Mouse (Mus musculus): ENCODE measurements at regions not wholly inside any gene's neighbourhood (a gene's known extent, or its start where the extent isn't known, plus 50 kb on each side); places are given as distances from the start of the nearest gene placed in this dataset.
"Not testable (repeated sequence)": the region's sequence is repeated elsewhere in the genome, so short reads cannot be mapped to it uniquely, and the experiment has no call there.

DNA sequence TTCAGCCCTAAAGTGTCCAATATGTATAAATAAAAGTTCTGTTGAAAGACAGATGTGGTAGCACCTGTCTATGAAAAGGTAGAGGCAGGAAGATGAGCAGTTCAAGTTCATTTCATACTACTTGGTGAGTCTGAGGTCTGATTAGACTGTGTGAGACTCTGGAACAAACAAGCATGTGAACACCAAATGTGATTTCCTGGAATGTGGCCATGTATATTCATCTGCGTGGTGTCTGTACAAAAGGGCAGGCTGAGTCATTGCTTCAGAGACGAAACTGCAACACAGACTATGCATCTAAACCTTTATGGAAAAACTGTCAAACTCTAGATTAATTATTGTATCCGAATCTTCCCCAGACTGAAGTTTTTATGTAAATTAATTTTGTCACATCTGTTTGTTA lies 268.7 kb downstream of the Arl6ip6 start:
- no peak for DNase-seq (ENCODE audit: low read depth, low spot score)
- Histone ChIP-seq H3K9me3 (ENCODE audit: control insufficient read depth, insufficient read depth, low read depth, low read length) (no peaks in the 10 kb centered on the region), H3K27ac (ENCODE audit: insufficient read depth, low read depth, low read length, poor library complexity, severe bottlenecking) (no peak overlapping the region), H3K4me1 (ENCODE audit: control insufficient read depth in 2 of 2, insufficient read depth in 2 of 2, low read length in 2 of 2, poor library complexity in 1 of 2) (no peaks in the 10 kb centered on the region), H3K9ac (ENCODE audit: insufficient read depth, low read depth, low read length, poor library complexity, severe bottlenecking) (no peak overlapping the region), H3K36me3 (ENCODE audit: control insufficient read depth, insufficient read depth, low read length, poor library complexity, severe bottlenecking) (no peaks in the 10 kb centered on the region), H3K4me3 (ENCODE audit: insufficient read depth in 1 of 2, low read depth in 1 of 2, low read length in 2 of 2, poor library complexity in 1 of 2, severe bottlenecking in 1 of 2) (no peak overlapping the region)
- in situ Hi-C loops (cut with MboI; ENCODE audit: low sequenced_read_pairs in 2 of 2, unreplicated experiment in 2 of 2) = no loop called here
- TF ChIP-seq MAFK (IDR thresholded peaks at IDR 0.05; ENCODE audit: insufficient read depth, low read depth, low read length) (no peak), HCFC1 (IDR thresholded peaks at IDR 0.05; ENCODE audit: borderline replicate concordance, insufficient read depth, low read length) (no peak), CHD2 (IDR thresholded peaks at IDR 0.05; ENCODE audit: low read depth, low read length) (no peak), ZC3H11A (IDR thresholded peaks at IDR 0.05; ENCODE audit: borderline replicate concordance, low read depth, low read length) (no peak), ZNF384 (IDR thresholded peaks at IDR 0.05; ENCODE audit: low read depth, low read length) (no peak)

DNA sequence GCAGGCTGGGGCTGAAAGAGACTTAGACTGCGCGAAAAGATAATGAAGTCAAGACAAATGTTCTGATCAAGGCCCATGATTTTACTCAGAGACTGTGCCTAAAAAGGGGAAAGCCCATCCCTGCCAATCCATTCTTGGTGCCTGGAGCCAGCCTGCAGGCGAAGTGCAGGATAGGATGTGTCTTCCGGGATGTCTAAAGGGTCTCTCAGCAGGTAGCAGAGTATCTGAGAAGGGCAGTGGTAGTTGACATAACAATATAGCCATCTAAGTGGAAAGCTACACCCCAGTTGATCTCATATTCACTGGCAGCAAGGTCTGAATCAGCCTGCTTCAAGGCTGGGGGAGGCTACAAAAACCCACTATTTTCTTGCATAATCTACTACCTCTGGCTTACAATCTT lies 282.9 kb downstream of the Arl6ip6 start:
- peak; percentile 35 for DNase-seq (ENCODE audit: low read depth, low spot score)
- Histone ChIP-seq H3K27ac (ENCODE audit: insufficient read depth, low read depth, low read length, poor library complexity, severe bottlenecking) (no peak overlapping the region), H3K4me3 (ENCODE audit: insufficient read depth in 1 of 2, low read depth in 1 of 2, low read length in 2 of 2, poor library complexity in 1 of 2, severe bottlenecking in 1 of 2) (no peak overlapping the region), H3K36me3 (ENCODE audit: control insufficient read depth, insufficient read depth, low read length, poor library complexity, severe bottlenecking) (no peaks in the 10 kb centered on the region), H3K9me3 (ENCODE audit: control insufficient read depth, insufficient read depth, low read depth, low read length) (no peaks in the 10 kb centered on the region), H3K4me1 (ENCODE audit: control insufficient read depth in 2 of 2, insufficient read depth in 2 of 2, low read length in 2 of 2, poor library complexity in 1 of 2) (peaks cover 0 to 2% of the 10 kb centered on the region in 2 experiments; a peak in 1 of 4 replicates), H3K9ac (ENCODE audit: insufficient read depth, low read depth, low read length, poor library complexity, severe bottlenecking) (no peak overlapping the region)
- in situ Hi-C loops (cut with MboI; ENCODE audit: low sequenced_read_pairs in 2 of 2, unreplicated experiment in 2 of 2) = no loop called here
- no peak for TF ChIP-seq ZNF384 (IDR thresholded peaks at IDR 0.05; ENCODE audit: low read depth, low read length)
- no peak for TF ChIP-seq ZC3H11A (IDR thresholded peaks at IDR 0.05; ENCODE audit: borderline replicate concordance, low read depth, low read length)
- TF ChIP-seq CHD2 (IDR thresholded peaks at IDR 0.05; ENCODE audit: low read depth, low read length) = no peak
- no peak for TF ChIP-seq MAFK (IDR thresholded peaks at IDR 0.05; ENCODE audit: insufficient read depth, low read depth, low read length)
- no peak for TF ChIP-seq HCFC1 (IDR thresholded peaks at IDR 0.05; ENCODE audit: borderline replicate concordance, insufficient read depth, low read length)

DNA sequence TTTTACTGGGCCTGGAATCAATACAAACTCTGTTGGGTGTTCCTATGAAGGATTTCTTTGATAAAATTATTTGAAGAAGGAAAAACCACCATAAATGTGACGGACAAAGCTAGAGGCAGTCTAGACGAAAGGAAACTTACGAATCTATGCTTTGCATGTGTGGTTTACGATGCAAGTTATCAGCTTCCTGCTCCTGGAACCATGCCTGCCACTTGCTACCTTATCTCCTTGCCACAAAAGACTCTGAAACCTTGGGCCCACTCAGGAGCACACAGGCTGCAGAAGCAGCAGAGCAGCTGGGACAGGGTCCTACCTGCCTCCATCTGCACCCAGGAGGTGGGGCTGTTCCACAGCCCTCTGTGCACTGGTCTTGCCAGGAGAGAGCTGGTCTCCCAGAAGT lies 287.5 kb downstream of the Arl6ip6 start:
- H3K9ac ChIP-seq (ENCODE audit: insufficient read depth, low read depth, low read length, poor library complexity, severe bottlenecking); H3K4me3 ChIP-seq (ENCODE audit: insufficient read depth in 1 of 2, low read depth in 1 of 2, low read length in 2 of 2, poor library complexity in 1 of 2, severe bottlenecking in 1 of 2); H3K27ac ChIP-seq (ENCODE audit: insufficient read depth, low read depth, low read length, poor library complexity, severe bottlenecking); H3K4me1 ChIP-seq (ENCODE audit: control insufficient read depth in 2 of 2, insufficient read depth in 2 of 2, low read length in 2 of 2, poor library complexity in 1 of 2); H3K9me3 ChIP-seq (ENCODE audit: control insufficient read depth, insufficient read depth, low read depth, low read length); DNase-seq (ENCODE audit: low read depth, low spot score); in situ Hi-C loops (cut with MboI; ENCODE audit: low sequenced_read_pairs in 2 of 2, unreplicated experiment in 2 of 2); H3K36me3 ChIP-seq (ENCODE audit: control insufficient read depth, insufficient read depth, low read length, poor library complexity, severe bottlenecking): not testable (repeated sequence)

DNA sequence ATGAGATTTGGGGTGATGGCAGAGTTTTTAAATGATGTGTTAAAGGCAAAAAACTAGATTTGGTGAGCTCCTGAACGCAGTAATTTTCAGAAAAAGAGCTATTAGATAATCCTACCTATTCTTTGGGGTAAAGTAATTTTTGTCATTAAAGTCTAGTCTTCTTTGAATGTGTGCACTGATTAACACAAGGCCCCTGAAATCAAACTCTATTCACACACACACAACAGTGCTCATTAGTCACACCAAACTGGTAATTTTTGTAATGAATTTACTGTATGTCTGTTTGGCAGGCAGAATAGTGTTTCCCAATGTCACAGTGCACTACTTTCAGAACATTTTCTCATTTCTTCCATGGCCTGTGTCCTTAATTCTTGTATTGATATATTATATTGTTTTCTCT lies 296.8 kb downstream of the Arl6ip6 start:
- Histone ChIP-seq H3K36me3 (ENCODE audit: control insufficient read depth, insufficient read depth, low read length, poor library complexity, severe bottlenecking) (no peaks in the 10 kb centered on the region), H3K4me3 (ENCODE audit: insufficient read depth in 1 of 2, low read depth in 1 of 2, low read length in 2 of 2, poor library complexity in 1 of 2, severe bottlenecking in 1 of 2) (no peak overlapping the region), H3K27ac (ENCODE audit: insufficient read depth, low read depth, low read length, poor library complexity, severe bottlenecking) (no peak overlapping the region), H3K9ac (ENCODE audit: insufficient read depth, low read depth, low read length, poor library complexity, severe bottlenecking) (no peak overlapping the region), H3K4me1 (ENCODE audit: control insufficient read depth in 2 of 2, insufficient read depth in 2 of 2, low read length in 2 of 2, poor library complexity in 1 of 2) (no peaks in the 10 kb centered on the region), H3K9me3 (ENCODE audit: control insufficient read depth, insufficient read depth, low read depth, low read length) (no peaks in the 10 kb centered on the region)
- in situ Hi-C loops (cut with MboI; ENCODE audit: low sequenced_read_pairs in 2 of 2, unreplicated experiment in 2 of 2) = no loop called here
- DNase-seq (ENCODE audit: low read depth, low spot score) = no peak
- TF ChIP-seq ZC3H11A (IDR thresholded peaks at IDR 0.05; ENCODE audit: borderline replicate concordance, low read depth, low read length) = no peak
- TF ChIP-seq MAFK (IDR thresholded peaks at IDR 0.05; ENCODE audit: insufficient read depth, low read depth, low read length) = no peak
- no peak for TF ChIP-seq HCFC1 (IDR thresholded peaks at IDR 0.05; ENCODE audit: borderline replicate concordance, insufficient read depth, low read length)
- no peak for TF ChIP-seq CHD2 (IDR thresholded peaks at IDR 0.05; ENCODE audit: low read depth, low read length)
- no peak for TF ChIP-seq ZNF384 (IDR thresholded peaks at IDR 0.05; ENCODE audit: low read depth, low read length)

DNA sequence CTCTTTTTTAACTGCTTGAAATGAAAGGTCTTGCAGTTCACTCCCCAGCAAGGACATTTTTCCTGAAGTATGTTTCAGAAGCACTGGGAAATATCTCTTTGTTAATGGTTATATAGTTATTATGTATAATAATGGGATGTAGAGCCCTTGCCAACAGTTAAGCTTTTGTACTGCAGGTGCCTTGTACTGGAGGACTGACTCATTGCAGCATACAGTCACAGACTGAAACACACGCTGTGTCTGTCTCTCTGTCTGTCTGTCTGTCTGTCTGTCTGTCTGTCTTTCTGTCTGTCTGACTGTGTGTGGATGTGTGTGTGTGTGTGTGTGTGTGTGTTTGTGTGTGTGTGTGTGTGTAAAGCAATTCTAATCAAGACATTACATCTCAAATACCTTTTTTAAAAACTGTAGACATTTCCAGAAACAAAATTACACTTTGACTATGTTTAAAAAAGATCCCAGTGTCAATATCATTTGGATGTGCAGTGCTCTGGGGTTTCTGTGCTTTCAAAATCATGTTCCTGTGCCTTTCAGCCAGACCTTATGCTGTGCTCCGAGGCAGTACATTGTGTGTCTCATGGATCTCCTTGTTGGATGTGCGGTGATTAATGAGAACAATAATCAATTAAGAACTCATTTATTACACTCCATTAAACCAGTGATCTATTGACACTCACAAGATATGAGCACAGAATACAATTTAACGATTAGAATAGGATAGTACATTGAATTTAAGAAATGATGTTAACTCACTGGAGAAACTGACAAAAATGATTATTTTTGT lies 299.5 kb downstream of the Arl6ip6 start:
- in situ Hi-C loops (cut with MboI; ENCODE audit: low sequenced_read_pairs in 2 of 2, unreplicated experiment in 2 of 2) = no loop called here
- DNase-seq (ENCODE audit: low read depth, low spot score) = no peak
- H3K9ac ChIP-seq (ENCODE audit: insufficient read depth, low read depth, low read length, poor library complexity, severe bottlenecking) = no peak overlapping the region
- no peaks in the 10 kb centered on the region for H3K36me3 ChIP-seq (ENCODE audit: control insufficient read depth, insufficient read depth, low read length, poor library complexity, severe bottlenecking)
- no peak overlapping the region for H3K27ac ChIP-seq (ENCODE audit: insufficient read depth, low read depth, low read length, poor library complexity, severe bottlenecking)
- no peaks in the 10 kb centered on the region for H3K4me1 ChIP-seq (ENCODE audit: control insufficient read depth in 2 of 2, insufficient read depth in 2 of 2, low read length in 2 of 2, poor library complexity in 1 of 2)
- H3K9me3 ChIP-seq (ENCODE audit: control insufficient read depth, insufficient read depth, low read depth, low read length) = no peaks in the 10 kb centered on the region
- H3K4me3 ChIP-seq (ENCODE audit: insufficient read depth in 1 of 2, low read depth in 1 of 2, low read length in 2 of 2, poor library complexity in 1 of 2, severe bottlenecking in 1 of 2) = no peak overlapping the region
- TF ChIP-seq ZC3H11A (IDR thresholded peaks at IDR 0.05; ENCODE audit: borderline replicate concordance, low read depth, low read length) (no peak), HCFC1 (IDR thresholded peaks at IDR 0.05; ENCODE audit: borderline replicate concordance, insufficient read depth, low read length) (no peak), MAFK (IDR thresholded peaks at IDR 0.05; ENCODE audit: insufficient read depth, low read depth, low read length) (no peak), ZNF384 (IDR thresholded peaks at IDR 0.05; ENCODE audit: low read depth, low read length) (no peak), CHD2 (IDR thresholded peaks at IDR 0.05; ENCODE audit: low read depth, low read length) (no peak)

Measured in ES-E14 (cell line).